Mouse (Mus musculus): ENCODE measurements around the gene Ppfibp1. TPM values are rescaled to one million over a fixed set of nuclear protein-coding genes. Genes with fewer than 3 reads are reported as not detected.

Ppfibp1 gene
- total and polyA plus RNA-seq, 3 experiments: 23.4 to 28.2 (median 28.2) TPM

GRCm38 (mm10) chr6:147030096-147030885 lies 142.0 kb downstream of the Ppfibp1 start:
- Histone ChIP-seq H3K4me1 (ENCODE audit: control insufficient read depth in 1 of 2, insufficient read depth in 2 of 2) (no peaks in the 10 kb centered on the region), H3K27ac (ENCODE audit: insufficient read depth, low read depth) (no peak overlapping the region), H3K4me2 (ENCODE audit: insufficient read depth, low read depth, poor library complexity, severe bottlenecking) (no peak overlapping the region), H3K36me3 (replicated peaks in 1 of 2; ENCODE audit: control insufficient read depth in 1 of 2, insufficient read depth in 1 of 2, low read length in 1 of 2) (peaks cover 42 to 71% of the 10 kb centered on the region in 2 experiments), H3K9ac (ENCODE audit: insufficient read depth, low read depth) (no peak overlapping the region), H3K27me3 (replicated peaks) (no peaks in the 10 kb centered on the region), H3K4me3 (replicated peaks in 1 of 3; ENCODE audit: low read depth in 2 of 3, low read length in 2 of 3, poor library complexity in 1 of 3) (no peak overlapping the region), H3K79me2 (replicated peaks; ENCODE audit: control insufficient read depth, extremely low read depth, insufficient read depth, poor library complexity, severe bottlenecking) (no peaks in the 10 kb centered on the region), H3K9me3 (replicated peaks; ENCODE audit: low read length) (no peaks in the 10 kb centered on the region)
- dilution Hi-C loops (cut with MboI; ENCODE audit: extremely low pct_ligation_motif_present, extremely low pct_unique_long_range_greater_than_20kb, low sequenced_read_pairs): no loop called here
- DNase-seq (ENCODE audit: extremely low read depth): no peak
- TF ChIP-seq CHD1 (IDR thresholded peaks at IDR 0.05; ENCODE audit: low read depth, low read length): no peak
- TF ChIP-seq MAX (IDR thresholded peaks at IDR 0.05; ENCODE audit: low read length): no peak
- in situ Hi-C loops (cut with MboI; ENCODE audit: low pct_ligation_motif_present, low pct_unique_long_range_greater_than_20kb, low sequenced_read_pairs): no loop called here

GRCm38 (mm10) chr6:147032303-147032925 lies 144.1 kb downstream of the Ppfibp1 start, which contains the start of gene Rep15:
TSS of gene Rep15 (plus strand) at chr6:147032584.
- dilution Hi-C loops (cut with MboI; ENCODE audit: extremely low pct_ligation_motif_present, extremely low pct_unique_long_range_greater_than_20kb, low sequenced_read_pairs): no loop called here

More at GRCm38 (mm10) chr6:147032303-147032925, 144.1 kb downstream of the Ppfibp1 start, which contains the start of gene Rep15:
- no peak within 1 kb of the TSS for H3K4me2 ChIP-seq (ENCODE audit: insufficient read depth, low read depth, poor library complexity, severe bottlenecking)
- no peak within 1 kb of the TSS for H3K27ac ChIP-seq (ENCODE audit: insufficient read depth, low read depth)
- no peaks in the 10 kb centered on the region for H3K27me3 ChIP-seq (replicated peaks)
- H3K4me3 ChIP-seq (replicated peaks in 1 of 3; ENCODE audit: low read depth in 2 of 3, low read length in 2 of 3, poor library complexity in 1 of 3): no peak within 1 kb of the TSS
- H3K79me2 ChIP-seq (replicated peaks; ENCODE audit: control insufficient read depth, extremely low read depth, insufficient read depth, poor library complexity, severe bottlenecking): no peaks in the 10 kb centered on the region
- TF ChIP-seq NELFE (IDR thresholded peaks at IDR 0.05; ENCODE audit: low read depth, low read length) (no peak), KAT2A (IDR thresholded peaks at IDR 0.05; ENCODE audit: insufficient replicate concordance, low read length) (no peak), CHD2 (IDR thresholded peaks at IDR 0.05; ENCODE audit: low read length) (no peak), ZMIZ1 (IDR thresholded peaks at IDR 0.05; ENCODE audit: low read depth, low read length) (no peak), POLR2AphosphoS2 (IDR thresholded peaks at IDR 0.05; ENCODE audit: low read depth, low read length) (no peak), BHLHE40 (IDR thresholded peaks at IDR 0.05; ENCODE audit: low read depth, low read length) (no peak), MAFK (IDR thresholded peaks at IDR 0.05; ENCODE audit: insufficient replicate concordance, low read length) (no peak), MYC (IDR thresholded peaks at IDR 0.05; ENCODE audit: low read depth, low read length) (no peak), ZC3H11A (IDR thresholded peaks at IDR 0.05; ENCODE audit: low read depth, low read length) (no peak), JUN (IDR thresholded peaks at IDR 0.05; ENCODE audit: insufficient read depth, low read depth, low read length) (no peak), MEF2A (IDR thresholded peaks at IDR 0.05; ENCODE audit: borderline replicate concordance, low read depth, low read length) (no peak), RCOR1 (conservative IDR thresholded peaks at IDR 0.05; ENCODE audit: low read depth, low read length) (no peak), POLR2A (IDR thresholded peaks at IDR 0.05; ENCODE audit: low read depth, low read length) (no peak), NRF1 (IDR thresholded peaks at IDR 0.05; ENCODE audit: low read depth, low read length) (no peak), UBTF (IDR thresholded peaks at IDR 0.05; ENCODE audit: low read depth, low read length) (no peak), SMC3 (IDR thresholded peaks at IDR 0.05; ENCODE audit: low read depth, low read length) (no peak)
- in situ Hi-C loops (cut with MboI; ENCODE audit: low pct_ligation_motif_present, low pct_unique_long_range_greater_than_20kb, low sequenced_read_pairs): no loop called here
- H3K9ac ChIP-seq (ENCODE audit: insufficient read depth, low read depth): no peak within 1 kb of the TSS
- no peak for DNase-seq (ENCODE audit: extremely low read depth)
- no peaks in the 10 kb centered on the region for H3K4me1 ChIP-seq (ENCODE audit: control insufficient read depth in 1 of 2, insufficient read depth in 2 of 2)
- H3K36me3 ChIP-seq (replicated peaks in 1 of 2; ENCODE audit: control insufficient read depth in 1 of 2, insufficient read depth in 1 of 2, low read length in 1 of 2): peaks cover 25 to 49% of the 10 kb centered on the region in 2 experiments
- H3K9me3 ChIP-seq (replicated peaks; ENCODE audit: low read length): no peaks in the 10 kb centered on the region
